Mouse (Mus musculus): ENCODE data around the gene Tmod2. TPM values are rescaled to one million over a fixed set of nuclear protein-coding genes. Genes with fewer than 3 reads are reported as not detected.

Gene Tmod2
- total RNA-seq, 1 experiment: 6.1 TPM

DNA sequence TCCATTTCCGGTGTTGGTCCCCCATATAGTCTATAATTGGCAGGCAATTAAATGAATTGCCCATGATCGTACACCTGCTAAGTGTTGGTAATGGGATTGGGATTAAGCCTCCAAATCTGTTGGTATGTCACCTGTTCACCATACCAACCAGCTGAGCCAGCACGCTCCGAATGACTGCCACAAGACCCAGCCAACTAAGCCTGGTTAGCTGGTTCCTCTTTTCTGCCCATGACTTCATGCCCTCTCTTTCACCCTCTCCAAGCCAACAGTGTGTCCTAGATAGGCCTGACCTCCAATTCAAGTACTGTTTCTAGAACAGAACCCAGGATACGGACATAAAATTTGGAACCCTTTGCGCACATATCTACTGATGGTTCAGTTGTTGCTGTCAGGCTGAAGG, 42.7 kb downstream of the Tmod2 start:
- Histone ChIP-seq H3K4me3 (ENCODE audit: insufficient read depth in 1 of 2, low read depth in 1 of 2, low read length in 2 of 2, poor library complexity in 1 of 2, severe bottlenecking in 1 of 2) (no peak overlapping the region), H3K4me1 (ENCODE audit: control insufficient read depth in 2 of 2, insufficient read depth in 2 of 2, low read length in 2 of 2, poor library complexity in 1 of 2) (peaks cover 2 to 8% of the 10 kb centered on the region in 2 experiments), H3K36me3 (ENCODE audit: control insufficient read depth, insufficient read depth, low read length, poor library complexity, severe bottlenecking) (no peaks in the 10 kb centered on the region), H3K9ac (ENCODE audit: insufficient read depth, low read depth, low read length, poor library complexity, severe bottlenecking) (no peak overlapping the region), H3K27ac (ENCODE audit: insufficient read depth, low read depth, low read length, poor library complexity, severe bottlenecking) (no peak overlapping the region), H3K9me3 (ENCODE audit: control insufficient read depth, insufficient read depth, low read depth, low read length) (no peaks in the 10 kb centered on the region)
- in situ Hi-C loops (cut with MboI; ENCODE audit: low sequenced_read_pairs in 2 of 2, unreplicated experiment in 2 of 2): no loop called here
- no peak for DNase-seq (ENCODE audit: low read depth, low spot score)
- TF ChIP-seq ZNF384 (IDR thresholded peaks at IDR 0.05; ENCODE audit: low read depth, low read length) (no peak), ZC3H11A (IDR thresholded peaks at IDR 0.05; ENCODE audit: borderline replicate concordance, low read depth, low read length) (no peak), MAFK (IDR thresholded peaks at IDR 0.05; ENCODE audit: insufficient read depth, low read depth, low read length) (no peak), HCFC1 (IDR thresholded peaks at IDR 0.05; ENCODE audit: borderline replicate concordance, insufficient read depth, low read length) (no peak), CHD2 (IDR thresholded peaks at IDR 0.05; ENCODE audit: low read depth, low read length) (no peak)

DNA sequence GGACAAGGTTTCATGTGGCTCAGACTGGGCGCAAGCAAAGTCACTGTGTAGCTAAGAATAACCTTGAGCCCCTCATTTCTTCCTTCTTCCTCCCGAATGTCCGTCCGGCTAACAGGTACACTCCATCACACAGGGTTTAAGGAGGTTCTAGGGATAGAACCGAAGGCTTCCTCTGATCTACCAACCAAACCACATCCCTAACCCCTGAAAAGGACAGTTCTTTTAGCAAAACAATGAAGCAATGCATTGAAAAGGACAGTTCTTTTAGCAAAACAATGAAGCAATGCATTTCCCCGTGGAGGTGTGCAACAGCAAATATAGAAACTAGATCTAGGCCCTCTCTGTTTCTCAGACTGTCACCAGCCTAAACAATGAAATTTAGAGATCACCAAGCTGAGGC, 46.2 kb downstream of the Tmod2 start:
- 0 out of 4 replicates have a peak overlapping the region, but pooled peaks of 1 of the 2 experiments have one; percentile 14 for H3K4me3 ChIP-seq (ENCODE audit: insufficient read depth in 1 of 2, low read depth in 1 of 2, low read length in 2 of 2, poor library complexity in 1 of 2, severe bottlenecking in 1 of 2)
- peak; percentile 27 for DNase-seq (ENCODE audit: low read depth, low spot score)
- H3K9me3 ChIP-seq (ENCODE audit: control insufficient read depth, insufficient read depth, low read depth, low read length): no peaks in the 10 kb centered on the region
- TF ChIP-seq HCFC1 (IDR thresholded peaks at IDR 0.05; ENCODE audit: borderline replicate concordance, insufficient read depth, low read length) (no peak), CHD2 (IDR thresholded peaks at IDR 0.05; ENCODE audit: low read depth, low read length) (no peak), ZNF384 (IDR thresholded peaks at IDR 0.05; ENCODE audit: low read depth, low read length) (no peak), ZC3H11A (IDR thresholded peaks at IDR 0.05; ENCODE audit: borderline replicate concordance, low read depth, low read length) (no peak), MAFK (IDR thresholded peaks at IDR 0.05; ENCODE audit: insufficient read depth, low read depth, low read length) (no peak)
- H3K36me3 ChIP-seq (ENCODE audit: control insufficient read depth, insufficient read depth, low read length, poor library complexity, severe bottlenecking): no peaks in the 10 kb centered on the region
- in situ Hi-C loops (cut with MboI; ENCODE audit: low sequenced_read_pairs in 2 of 2, unreplicated experiment in 2 of 2): no loop called here
- no peak overlapping the region for H3K9ac ChIP-seq (ENCODE audit: insufficient read depth, low read depth, low read length, poor library complexity, severe bottlenecking)
- peaks cover 2 to 8% of the 10 kb centered on the region in 2 experiments for H3K4me1 ChIP-seq (ENCODE audit: control insufficient read depth in 2 of 2, insufficient read depth in 2 of 2, low read length in 2 of 2, poor library complexity in 1 of 2)
- H3K27ac ChIP-seq (ENCODE audit: insufficient read depth, low read depth, low read length, poor library complexity, severe bottlenecking): no peak overlapping the region; the same call in 1 of the 2 replicates

GRCm38 (mm10) chr9:75563622-75564021, 47.5 kb downstream of the Tmod2 start:
- TF ChIP-seq ZNF384 (IDR thresholded peaks at IDR 0.05; ENCODE audit: low read depth, low read length) (no peak), HCFC1 (IDR thresholded peaks at IDR 0.05; ENCODE audit: borderline replicate concordance, insufficient read depth, low read length) (no peak), MAFK (IDR thresholded peaks at IDR 0.05; ENCODE audit: insufficient read depth, low read depth, low read length) (no peak)
- in situ Hi-C loops (cut with MboI; ENCODE audit: low sequenced_read_pairs in 2 of 2, unreplicated experiment in 2 of 2): no loop called here
- no peak overlapping the region for H3K27ac ChIP-seq (ENCODE audit: insufficient read depth, low read depth, low read length, poor library complexity, severe bottlenecking)

GRCm38 (mm10) chr9:75563176-75563575, 47.9 kb downstream of the Tmod2 start:
- Histone ChIP-seq H3K9me3 (ENCODE audit: control insufficient read depth, insufficient read depth, low read depth, low read length) (no peaks in the 10 kb centered on the region), H3K4me3 (ENCODE audit: insufficient read depth in 1 of 2, low read depth in 1 of 2, low read length in 2 of 2, poor library complexity in 1 of 2, severe bottlenecking in 1 of 2) (no peak overlapping the region), H3K4me1 (ENCODE audit: control insufficient read depth in 2 of 2, insufficient read depth in 2 of 2, low read length in 2 of 2, poor library complexity in 1 of 2) (peaks cover 2 to 8% of the 10 kb centered on the region in 2 experiments), H3K9ac (ENCODE audit: insufficient read depth, low read depth, low read length, poor library complexity, severe bottlenecking) (no peak overlapping the region), H3K27ac (ENCODE audit: insufficient read depth, low read depth, low read length, poor library complexity, severe bottlenecking) (no peak overlapping the region), H3K36me3 (ENCODE audit: control insufficient read depth, insufficient read depth, low read length, poor library complexity, severe bottlenecking) (no peaks in the 10 kb centered on the region)
- DNase-seq (ENCODE audit: low read depth, low spot score): no peak
- in situ Hi-C loops (cut with MboI; ENCODE audit: low sequenced_read_pairs in 2 of 2, unreplicated experiment in 2 of 2): no loop called here
- TF ChIP-seq MAFK (IDR thresholded peaks at IDR 0.05; ENCODE audit: insufficient read depth, low read depth, low read length) (no peak), CHD2 (IDR thresholded peaks at IDR 0.05; ENCODE audit: low read depth, low read length) (no peak), HCFC1 (IDR thresholded peaks at IDR 0.05; ENCODE audit: borderline replicate concordance, insufficient read depth, low read length) (no peak), ZC3H11A (IDR thresholded peaks at IDR 0.05; ENCODE audit: borderline replicate concordance, low read depth, low read length) (no peak), ZNF384 (IDR thresholded peaks at IDR 0.05; ENCODE audit: low read depth, low read length) (no peak)

More at GRCm38 (mm10) chr9:75563622-75564021, 47.5 kb downstream of the Tmod2 start:
- no peaks in the 10 kb centered on the region for H3K9me3 ChIP-seq (ENCODE audit: control insufficient read depth, insufficient read depth, low read depth, low read length)
- H3K36me3 ChIP-seq (ENCODE audit: control insufficient read depth, insufficient read depth, low read length, poor library complexity, severe bottlenecking): no peaks in the 10 kb centered on the region
- no peak for DNase-seq (ENCODE audit: low read depth, low spot score)
- no peak overlapping the region for H3K9ac ChIP-seq (ENCODE audit: insufficient read depth, low read depth, low read length, poor library complexity, severe bottlenecking)
- peaks cover 2 to 8% of the 10 kb centered on the region in 2 experiments for H3K4me1 ChIP-seq (ENCODE audit: control insufficient read depth in 2 of 2, insufficient read depth in 2 of 2, low read length in 2 of 2, poor library complexity in 1 of 2)
- no peak overlapping the region for H3K4me3 ChIP-seq (ENCODE audit: insufficient read depth in 1 of 2, low read depth in 1 of 2, low read length in 2 of 2, poor library complexity in 1 of 2, severe bottlenecking in 1 of 2)

All from ES-E14 (cell line).